Mouse (Mus musculus) adrenal gland, postnatal 10 days (tissue): ENCODE data around the gene Ncapd2. TPM values are rescaled to one million over a fixed set of nuclear protein-coding genes. Genes with fewer than 3 reads are reported as not detected.
"Not testable (repeated sequence)": the region's sequence is repeated elsewhere in the genome, so short reads cannot be mapped to it uniquely, and the experiment has no call there.

Experiments
- DNase-seq: peaks from one replicate; pipeline ENCODE4 v3.0.0; 2021; ENCODE audit warnings: mixed read lengths
- total RNA-seq, 2 experiments: library from RNA; stranded (reverse); gene quantifications; 2 replicates each; pipeline ENCODE4 v1.2.3; 2021

Ncapd2 gene
- total RNA-seq, 2 experiments from 2014 or later, result 46.9 to 62.7 TPM

DNA sequence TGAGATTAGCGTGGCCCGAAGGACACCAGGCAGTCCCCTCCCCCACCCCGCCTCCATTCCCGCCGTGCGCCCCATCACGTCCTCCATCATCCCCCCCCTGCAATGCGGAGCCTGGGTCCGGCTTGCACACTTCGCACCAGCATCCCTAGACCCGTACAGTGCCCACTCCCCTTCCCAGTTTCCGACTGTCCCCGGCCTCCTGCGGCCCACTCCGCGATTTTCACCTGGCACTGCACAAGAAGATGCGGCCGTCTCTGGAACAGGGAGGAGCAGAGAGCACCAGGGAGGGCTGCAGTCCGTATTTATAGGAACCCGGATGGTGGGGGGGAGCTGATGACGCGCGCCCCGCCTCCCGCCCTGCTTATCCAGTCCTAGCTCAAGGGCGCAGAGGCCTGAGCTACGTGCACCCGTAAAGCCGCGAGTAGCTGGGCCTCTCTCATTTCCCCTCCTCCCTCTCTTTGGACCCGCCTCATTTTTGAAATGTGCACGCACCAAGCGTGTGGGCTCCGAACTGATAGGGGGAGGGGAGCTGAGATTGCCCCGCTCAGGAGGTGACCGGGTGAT, 26.1 kb downstream of the Ncapd2 start:
- DNase-seq, result peak; percentile 98

DNA sequence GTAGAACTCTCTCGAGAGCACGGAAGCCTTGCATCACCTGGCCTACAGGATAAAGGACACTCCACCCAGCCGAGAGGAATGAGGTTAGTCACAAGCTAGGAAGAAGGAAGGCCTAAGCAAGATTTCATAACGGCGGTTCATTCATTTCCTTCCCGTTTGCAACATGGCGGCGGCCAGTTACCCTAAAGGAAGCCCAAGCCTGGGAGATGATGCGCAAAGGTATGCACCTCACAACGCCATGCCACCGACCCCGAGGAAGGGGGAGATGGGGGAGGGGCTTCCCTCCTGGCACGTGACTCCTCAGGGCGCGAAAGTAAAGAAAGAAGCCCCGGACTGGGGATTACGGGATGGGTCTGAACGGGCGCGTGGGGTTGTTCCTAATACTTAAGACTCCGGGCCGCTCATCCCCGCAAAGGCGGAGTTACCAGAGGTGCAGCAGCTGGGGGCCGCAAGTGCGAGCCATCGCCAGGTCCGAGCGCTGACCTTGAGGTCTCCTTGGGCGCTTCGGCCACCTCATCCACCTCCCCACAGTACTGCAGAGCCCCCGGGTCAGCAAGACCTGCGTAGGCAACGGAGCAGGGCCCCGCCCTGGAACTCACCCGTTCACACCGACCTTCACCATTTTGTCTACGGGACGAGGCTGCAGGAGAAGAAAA, 26.7 kb downstream of the Ncapd2 start:
- peak; percentile 71 for DNase-seq

DNA sequence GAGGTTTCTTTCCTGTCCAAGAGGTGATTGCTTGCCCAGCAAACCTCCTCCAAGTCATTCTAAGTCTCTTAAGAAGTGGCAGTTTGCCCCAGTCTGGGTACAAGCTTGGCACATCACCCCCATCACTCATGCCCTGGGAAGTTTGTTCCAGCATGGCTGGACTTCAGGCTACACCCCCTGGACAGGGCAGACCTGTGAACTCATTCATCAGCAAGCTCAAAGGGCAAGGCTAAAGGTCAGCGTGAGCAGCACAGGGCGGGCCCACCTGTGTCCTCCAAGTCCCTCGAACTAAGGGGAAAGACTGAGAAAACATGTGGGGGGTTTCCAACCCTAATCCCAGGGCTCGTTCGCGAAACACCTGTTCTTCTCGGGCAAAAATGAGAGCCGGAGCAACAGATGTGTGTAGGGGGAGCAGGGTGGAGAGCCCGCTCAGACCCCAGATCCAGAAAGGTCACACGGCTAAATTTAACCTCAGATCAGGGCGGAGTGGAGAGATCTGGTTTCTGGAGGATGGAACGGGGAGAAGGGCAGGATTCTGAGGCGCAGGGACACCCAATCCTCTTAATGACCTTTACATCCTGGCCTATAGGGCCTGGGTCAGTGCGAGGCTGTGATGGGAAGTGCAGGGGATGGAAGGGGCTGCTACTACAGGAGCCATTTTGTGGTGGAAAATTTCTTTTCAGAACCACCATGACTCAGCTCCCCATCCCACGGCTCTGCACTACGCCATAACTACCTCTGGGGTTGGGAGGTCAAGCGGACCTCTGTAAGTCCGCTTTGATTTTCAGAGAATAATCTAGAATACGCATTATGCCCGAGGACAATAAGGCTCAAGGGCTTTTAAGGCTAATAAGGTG, 27.5 kb downstream of the Ncapd2 start:
- DNase-seq, result peak; percentile 56

DNA sequence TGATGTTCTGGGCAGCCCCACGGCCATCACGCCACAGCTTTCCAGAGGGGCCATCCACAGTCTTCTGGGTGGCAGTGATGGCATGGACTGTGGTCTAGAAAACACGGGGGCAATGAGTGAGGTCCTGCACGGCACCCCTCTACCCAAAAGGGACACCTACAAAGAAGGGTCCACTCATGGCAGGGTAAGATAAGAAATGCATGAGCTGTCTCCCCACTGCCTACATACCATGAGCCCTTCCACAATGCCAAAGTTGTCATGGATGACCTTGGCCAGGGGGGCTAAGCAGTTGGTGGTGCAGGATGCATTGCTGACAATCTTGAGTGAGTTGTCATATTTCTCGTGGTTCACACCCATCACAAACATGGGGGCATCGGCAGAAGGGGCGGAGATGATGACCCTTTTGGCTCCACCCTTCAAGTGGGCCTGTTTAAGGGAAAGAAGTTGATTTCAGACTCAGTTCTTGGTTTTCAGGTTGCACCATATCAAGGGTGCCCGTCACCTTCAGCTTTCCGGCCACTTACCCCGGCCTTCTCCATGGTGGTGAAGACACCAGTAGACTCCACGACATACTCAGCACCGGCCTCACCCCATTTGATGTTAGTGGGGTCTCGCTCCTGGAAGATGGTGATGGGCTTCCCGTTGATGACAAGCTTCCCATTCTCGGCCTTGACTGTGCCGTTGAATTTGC, 28.7 kb downstream of the Ncapd2 start:
- DNase-seq, result not testable (repeated sequence)

DNA sequence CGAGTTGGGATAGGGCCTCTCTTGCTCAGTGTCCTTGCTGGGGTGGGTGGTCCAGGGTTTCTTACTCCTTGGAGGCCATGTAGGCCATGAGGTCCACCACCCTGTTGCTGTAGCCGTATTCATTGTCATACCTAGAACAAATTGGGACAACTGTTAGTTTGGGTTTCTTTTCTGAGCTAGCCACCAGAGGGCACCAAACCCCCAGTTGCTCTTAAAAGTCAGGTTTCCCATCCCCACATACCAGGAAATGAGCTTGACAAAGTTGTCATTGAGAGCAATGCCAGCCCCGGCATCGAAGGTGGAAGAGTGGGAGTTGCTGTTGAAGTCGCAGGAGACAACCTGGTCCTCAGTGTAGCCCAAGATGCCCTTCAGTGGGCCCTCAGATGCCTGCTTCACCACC, 29.5 kb downstream of the Ncapd2 start:
- peak; percentile 80 for DNase-seq

DNA sequence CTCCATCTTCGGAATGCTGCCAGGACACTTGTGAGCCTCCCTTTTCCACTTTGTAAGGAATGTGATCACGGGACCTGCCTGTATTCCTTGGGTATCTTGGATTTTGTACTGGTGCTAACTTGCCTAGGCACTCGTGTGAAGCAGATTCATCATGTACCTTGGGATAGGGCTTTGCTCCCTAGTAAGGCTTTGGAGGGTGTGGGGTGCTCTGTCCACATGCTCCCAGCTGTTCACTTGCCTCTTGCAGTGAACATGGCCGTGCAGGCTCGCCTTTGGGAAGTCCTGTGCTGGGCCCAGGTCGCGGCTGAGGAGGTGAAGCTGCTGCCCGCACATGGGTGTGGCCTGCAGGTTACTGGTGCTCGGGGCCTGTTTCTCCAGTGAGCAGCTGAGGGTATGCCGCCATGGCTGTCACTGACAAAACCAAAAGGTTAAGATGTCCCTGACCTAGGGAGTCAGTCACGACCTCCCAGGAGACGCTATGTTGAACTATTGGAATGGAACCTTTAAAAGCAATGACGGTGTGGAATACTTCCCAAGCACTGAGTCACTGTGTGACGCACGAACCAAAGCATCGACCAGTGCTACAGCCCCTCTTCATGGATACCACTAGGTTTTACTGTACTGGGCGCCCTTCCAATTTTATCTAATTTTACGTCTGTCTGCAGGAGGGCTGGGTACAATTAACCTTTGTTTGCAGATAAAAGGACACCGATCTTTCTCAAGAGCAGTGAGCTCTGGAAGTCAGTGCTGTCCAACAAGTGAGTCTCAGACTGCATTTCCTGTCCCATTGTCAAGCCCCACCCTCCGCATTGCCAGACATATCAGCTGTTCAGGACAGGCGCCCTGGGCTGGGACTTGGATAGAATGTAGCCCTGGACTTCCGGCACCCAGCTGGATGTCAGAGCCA, 30.4 kb downstream of the Ncapd2 start:
- DNase-seq, result peak; percentile 79

DNA sequence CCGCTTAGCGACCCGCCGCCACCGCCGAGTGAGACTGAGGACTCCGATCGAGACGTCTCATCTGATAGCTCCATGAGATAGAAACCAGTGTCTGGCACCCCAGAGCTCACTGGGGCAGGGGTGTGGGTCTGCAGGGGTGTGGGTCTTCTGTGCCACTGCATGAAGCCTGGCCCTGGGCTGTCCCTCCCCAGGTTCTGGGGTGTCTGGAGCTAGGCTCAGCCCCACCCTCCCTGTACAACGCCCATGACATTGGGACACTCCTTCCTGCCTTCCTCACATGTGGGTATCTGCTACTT, 31.0 kb downstream of the Ncapd2 start:
- DNase-seq, result no peak

DNA sequence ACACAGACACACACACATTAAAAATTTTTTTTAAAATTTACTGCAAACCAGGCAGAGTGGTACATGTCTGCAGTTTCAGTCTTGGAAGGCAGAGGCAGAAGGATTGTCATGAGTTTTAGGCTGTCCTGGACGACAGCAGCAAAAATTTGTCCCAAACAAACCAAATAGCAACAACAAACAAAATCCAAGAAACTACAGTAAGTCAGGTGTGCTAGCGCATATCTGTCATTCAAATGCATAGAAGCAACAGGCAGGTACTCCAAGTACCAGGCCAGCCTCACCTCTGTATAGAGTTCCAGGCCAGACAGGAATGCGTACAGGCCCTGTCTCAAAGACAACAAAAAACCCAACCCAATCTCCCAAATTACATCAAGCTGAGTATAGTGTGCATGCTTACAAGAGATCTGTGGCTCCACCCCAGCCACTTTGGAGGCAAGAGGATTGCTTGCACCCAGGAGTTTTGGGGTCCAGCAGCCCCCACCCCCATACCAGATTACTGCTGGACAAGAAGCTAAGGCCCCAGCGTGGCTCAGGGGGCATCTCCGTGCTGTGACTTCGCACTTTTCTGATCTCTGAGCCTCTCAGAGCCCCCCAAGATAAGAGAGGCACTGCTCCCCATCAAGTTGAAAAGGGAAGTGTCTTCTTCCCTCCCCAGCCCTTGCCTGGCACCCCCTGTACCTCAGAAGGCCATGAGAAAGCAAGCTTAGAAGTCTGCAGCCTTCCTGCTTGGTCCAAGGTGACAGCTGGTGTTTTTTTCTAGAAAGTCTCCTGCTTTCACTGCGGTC, 31.5 kb downstream of the Ncapd2 start:
- no peak for DNase-seq

DNA sequence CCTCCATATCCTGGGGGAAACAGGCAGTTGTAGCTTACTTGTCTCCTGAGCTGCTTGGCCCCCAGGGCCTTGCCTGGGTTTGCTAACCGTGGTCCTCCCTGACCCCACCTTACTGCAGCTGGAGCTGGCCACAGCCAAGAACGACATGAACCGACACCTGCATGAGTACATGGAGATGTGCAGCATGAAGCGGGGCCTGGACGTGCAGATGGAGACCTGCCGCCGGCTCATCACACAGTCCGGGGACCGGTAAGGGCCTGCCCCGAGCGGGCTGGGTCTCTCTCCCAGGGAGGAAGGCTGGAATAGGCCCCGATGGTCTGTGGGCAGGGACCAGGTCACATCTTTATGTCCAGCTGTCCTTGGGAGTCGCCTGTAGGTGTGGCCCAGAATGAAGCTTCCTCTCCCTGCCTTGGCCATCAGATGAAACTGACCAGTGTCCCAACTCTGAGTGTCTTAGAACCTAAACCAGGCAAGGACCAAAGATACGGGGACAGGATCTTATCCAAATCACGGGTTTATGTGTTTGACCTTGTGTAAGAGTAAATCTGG, 32.5 kb downstream of the Ncapd2 start:
- no peak for DNase-seq

DNA sequence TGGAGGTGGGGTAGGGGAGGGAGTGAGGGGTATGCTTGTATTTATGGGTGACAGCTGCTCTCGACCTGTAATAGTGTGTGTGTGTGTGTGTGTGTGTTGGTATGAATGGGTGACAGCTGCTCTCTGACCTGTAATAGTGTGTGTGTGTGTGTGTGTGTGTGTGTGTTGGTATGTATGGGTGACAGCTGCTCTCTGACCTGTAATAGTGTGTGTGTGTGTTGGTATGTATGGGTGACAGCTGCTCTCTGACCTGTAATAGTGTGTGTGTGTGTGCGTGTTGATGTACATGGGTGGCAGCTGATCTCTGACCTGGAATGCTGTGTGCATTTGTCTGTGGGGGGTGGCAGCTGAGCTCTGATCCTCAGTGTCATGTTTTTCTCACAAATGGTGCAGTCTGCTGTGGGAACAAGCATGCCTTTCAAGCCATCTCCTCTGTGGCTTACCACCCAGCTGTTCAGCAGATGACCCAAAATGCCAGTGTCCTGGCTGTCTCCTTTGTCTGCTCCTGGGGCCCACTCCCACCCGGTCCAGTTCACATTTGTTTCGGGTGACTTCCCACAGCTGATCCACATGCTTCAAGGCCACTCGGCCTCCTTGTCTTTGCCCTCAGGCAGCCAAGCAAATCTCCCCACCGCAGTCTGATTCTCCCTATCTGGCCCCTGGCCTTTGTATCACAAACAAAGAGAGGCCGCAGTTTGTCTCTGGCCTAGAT, 34.4 kb downstream of the Ncapd2 start:
- no peak for DNase-seq

DNA sequence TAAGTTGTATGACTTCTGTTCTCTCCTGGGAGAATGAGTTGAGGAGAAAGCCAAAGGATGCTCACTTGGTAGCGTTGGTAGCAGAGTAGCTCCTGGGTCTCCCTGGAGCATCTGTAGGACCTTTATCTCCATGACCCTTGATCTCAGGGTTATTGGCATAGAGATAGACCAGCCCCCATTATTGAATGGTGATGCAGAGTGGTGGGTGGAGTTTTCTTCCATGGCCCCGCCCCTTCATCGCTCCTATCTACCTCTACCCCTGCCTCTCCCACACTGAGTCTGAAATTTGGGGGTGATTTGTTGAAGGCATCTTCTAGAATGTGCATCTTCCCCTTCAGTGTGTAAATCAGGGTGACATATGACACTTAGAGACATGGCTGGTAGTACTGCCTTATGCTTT, 35.0 kb downstream of the Ncapd2 start:
- no peak for DNase-seq

DNA sequence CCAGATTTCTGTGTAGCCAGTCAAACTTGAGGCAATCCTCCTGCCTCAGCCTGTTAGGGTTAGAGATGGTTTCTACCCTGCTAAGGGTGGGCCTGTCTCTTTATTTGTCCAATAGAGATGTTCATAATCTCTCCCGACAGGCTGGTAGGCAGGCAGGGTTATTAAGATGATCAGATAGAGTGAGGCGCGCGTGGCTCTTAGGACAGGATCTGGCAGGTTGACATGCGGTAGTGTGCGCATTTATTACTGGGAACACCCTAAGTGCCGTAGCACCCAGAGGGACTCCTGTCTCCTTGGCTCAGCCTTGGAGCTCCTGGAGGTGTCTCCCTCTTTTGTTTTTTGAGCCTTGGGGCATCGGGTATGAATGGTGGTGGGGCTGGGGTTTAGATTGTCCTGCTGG, 36.2 kb downstream of the Ncapd2 start:
- DNase-seq, result no peak

DNA sequence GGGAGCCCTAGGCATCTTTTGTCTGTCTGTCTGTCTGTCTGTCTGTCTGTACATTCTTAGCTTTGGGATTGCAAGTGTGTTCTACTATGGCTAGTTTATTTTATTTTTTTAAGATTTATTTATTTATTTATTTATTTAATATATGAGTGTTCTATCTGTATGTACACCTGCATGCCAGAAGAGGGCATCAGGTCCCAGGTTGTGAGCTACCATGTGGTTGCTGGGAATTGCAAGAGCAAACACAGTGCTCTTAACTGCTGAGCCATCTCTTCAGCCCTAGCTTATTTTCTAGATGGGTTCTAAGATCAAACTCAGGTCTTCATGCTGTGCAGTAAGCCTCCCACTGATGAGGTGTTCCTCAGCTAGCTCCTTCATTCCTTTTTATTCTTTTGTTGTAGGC, 37.0 kb downstream of the Ncapd2 start:
- DNase-seq, result no peak

DNA sequence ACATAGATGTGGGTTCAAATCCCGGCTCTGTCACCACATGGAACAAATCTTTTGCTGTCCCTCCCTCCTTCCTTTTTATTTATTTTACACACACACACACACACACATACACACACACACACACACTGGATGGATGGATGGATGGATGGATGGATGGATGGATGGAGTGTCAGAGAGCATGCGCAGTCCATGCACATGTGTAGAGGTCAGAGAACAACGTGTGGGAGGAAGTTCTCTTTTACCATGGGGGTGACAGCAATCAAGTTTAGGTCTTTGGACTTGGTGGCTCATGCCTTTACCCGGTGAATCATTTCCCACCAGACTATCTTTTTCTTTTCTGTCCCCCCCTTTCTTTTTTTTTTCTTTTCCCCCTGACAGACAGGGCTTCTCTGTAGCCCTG, 37.8 kb downstream of the Ncapd2 start:
- no peak for DNase-seq

DNA sequence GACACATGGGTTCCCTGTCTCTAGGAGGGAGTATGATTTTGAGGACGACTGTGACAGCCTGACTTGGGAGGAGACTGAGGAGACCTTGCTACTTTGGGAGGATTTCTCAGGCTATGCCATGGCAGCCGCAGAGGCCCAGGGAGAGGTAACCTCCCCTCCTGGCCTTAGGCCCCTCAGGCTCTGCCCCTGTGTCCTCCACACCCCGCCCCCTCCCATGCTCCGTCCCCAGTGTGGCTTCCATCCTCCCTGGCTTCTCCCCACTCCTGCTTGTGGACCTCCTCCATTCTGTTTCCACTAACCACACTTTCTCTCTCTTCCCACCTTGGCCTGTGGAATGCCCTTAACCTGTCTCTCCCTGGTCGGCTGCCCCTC, 38.5 kb downstream of the Ncapd2 start:
- no peak for DNase-seq

DNA sequence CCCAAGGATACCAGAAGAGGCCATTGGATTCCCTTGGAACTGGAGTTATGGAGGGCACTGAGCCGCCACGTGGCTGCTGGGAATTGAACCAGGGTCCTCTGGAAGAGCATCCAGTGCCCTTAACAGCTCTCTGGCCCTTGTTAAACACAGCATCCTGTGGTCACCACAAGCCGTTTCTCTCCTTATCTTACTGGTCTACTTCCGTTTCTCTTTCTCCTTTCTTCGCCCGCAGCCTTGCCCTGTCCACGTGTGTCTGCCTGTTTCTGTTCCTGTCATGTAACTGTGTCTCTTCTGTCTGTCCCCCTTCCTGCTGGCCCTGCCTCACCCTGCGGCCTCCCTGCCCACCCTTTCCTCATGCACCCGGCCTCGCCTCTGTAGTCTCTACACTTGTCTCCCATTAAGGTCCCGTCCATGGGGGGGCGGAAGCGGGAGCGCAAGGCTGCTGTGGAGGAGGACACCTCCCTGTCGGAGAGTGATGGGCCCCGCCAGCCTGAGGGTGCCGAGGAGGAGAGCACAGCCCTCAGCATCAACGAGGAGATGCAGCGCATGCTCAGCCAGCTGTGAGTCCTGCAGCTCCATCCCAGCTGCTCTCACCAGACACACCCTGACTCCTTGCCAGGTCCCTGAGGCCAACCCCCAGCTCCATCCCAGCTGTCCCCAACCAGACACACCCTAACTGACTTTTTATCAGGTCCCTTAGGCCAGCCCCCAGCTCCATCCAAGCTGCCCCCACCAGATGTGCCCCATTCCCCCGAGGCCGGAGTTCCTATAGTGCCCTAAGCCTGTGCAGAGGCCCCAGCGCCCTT, 39.1 kb downstream of the Ncapd2 start:
- no peak for DNase-seq

DNA sequence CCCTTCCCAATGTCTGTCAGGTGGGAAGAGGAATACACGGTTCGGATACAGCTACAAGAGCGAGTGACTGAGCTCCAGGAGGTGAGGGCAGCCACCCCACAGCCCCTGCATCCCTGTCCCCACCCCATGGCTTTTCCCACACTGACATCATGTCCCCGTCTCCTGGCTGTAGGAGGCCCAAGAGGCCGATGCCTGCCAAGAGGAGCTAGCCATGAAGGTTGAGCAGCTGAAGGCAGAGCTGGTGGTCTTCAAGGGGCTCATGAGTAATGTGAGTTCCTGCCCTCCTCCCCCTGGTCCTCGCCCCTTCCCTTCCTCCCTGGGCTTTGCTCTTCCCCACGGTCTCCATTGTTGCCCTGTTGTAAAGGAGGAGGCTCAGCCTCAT, 41.9 kb downstream of the Ncapd2 start:
- no peak for DNase-seq

DNA sequence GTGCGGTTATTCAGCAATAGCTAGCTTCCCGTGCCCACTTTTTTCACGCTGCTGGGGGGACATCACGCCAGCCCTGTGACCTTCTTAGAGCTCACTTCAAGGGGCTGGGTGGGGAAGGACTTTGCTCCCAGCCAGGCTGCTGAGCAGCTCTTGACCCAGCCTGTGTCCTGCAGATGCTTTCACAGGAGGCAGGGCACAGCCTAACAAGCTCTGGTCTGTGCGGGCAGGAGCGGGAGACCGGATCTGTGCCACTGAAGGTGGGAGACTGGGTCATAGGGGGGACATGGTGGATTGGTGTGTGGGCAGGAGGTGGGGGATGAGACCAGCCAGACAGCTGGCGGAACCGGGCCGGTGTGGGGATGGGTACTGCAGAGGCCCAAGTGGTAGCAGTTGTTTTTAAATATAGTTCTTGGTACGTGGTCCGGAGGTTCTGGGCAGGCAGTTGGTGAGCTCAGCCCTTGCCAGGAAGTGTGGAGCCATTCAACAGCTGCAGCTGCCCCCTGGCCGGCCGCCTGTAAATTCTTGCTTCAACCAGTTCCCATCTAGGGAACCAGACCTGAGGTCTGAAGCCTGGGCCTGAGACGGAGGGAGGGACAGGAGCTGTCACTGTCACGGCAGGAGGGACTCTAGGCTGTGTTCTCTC, 42.5 kb downstream of the Ncapd2 start:
- DNase-seq, result peak; percentile 46
